Mouse (Mus musculus) common myeloid progenitor, adult 5-6 weeks (primary cell): Measurements from ENCODE around the gene Prkcsh. TPM values are rescaled to one million over a fixed set of nuclear protein-coding genes. Genes with fewer than 3 reads are reported as not detected.
A peak's percentile ranks its signal among the peaks of the same experiment; 100 is the strongest.

Source experiments
- ATAC-seq: replicated peaks from 2 replicates; pipeline ENCODE4 v1.8.0; 2016; ENCODE audit warnings: low read depth, mild to moderate bottlenecking, moderate TSS enrichment, inconsistent platforms; ENCODE audit not compliant: poor library complexity, severe bottlenecking
- total RNA-seq: library from RNA; stranded (forward); fragments of 200-1000, 187-1606 nt; gene quantifications from 2 replicates; pipeline ENCODE4 v1.2.3, GENCODE M21; 2017

Prkcsh gene
- total RNA-seq, 1 experiment from 2014 or later, result 117 TPM

DNA sequence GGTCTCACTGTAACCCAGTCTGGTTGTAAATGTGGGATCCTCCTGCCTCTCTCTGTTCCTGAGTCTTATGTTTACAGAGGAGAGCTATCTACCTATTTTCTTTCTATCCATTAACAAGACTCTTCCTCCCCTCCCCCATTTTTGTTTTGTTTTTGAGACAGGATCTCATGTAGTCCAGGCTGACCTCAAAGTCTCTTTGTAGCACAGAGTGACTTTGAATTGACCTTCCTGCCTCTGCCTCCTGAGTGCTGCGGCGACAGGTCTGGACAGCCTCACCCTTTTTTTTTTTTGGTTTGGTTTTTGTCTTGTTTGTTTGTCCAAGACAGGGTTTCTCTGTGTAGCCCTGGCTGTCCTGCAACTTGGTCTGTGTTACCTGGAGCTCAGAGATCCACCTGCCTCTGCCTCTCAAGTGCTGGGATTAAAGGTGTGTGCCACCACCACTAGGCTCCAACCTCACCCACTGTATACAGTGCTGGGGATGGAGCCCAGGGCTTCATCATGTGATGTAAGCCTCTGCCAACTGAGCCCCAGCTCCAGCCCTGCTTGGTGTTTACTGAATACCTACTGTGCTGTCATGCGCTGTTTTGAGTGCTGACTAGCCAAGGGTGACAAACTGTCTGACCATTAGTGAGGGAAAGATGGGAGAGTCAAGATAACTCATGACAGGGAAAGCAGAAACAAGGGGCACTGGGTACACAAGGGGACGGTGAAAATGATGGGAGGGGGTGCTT is 24.0 kb upstream of the Prkcsh start:
- ATAC-seq, result no peak; the same call in 1 of the 2 replicates

DNA sequence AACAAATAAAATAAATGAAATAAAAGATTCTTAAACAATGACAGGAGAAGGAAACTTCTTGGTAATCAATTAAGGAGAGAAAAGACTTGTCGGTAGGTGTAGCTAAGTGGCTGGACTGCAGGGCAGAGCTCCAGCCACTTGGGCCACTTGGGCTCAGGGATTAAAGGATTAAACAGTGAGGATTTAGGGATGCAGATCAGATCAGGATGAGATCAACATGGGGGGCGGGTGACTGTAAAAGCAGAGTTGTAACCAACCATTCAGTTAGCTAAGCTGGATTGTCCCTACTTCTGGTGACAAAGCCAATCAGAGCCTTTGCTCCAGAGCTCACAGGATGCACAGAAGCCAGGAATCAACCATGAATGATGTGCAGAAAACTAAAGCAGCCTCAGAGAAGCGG is 18.7 kb upstream of the Prkcsh start:
- ATAC-seq, result no peak

DNA sequence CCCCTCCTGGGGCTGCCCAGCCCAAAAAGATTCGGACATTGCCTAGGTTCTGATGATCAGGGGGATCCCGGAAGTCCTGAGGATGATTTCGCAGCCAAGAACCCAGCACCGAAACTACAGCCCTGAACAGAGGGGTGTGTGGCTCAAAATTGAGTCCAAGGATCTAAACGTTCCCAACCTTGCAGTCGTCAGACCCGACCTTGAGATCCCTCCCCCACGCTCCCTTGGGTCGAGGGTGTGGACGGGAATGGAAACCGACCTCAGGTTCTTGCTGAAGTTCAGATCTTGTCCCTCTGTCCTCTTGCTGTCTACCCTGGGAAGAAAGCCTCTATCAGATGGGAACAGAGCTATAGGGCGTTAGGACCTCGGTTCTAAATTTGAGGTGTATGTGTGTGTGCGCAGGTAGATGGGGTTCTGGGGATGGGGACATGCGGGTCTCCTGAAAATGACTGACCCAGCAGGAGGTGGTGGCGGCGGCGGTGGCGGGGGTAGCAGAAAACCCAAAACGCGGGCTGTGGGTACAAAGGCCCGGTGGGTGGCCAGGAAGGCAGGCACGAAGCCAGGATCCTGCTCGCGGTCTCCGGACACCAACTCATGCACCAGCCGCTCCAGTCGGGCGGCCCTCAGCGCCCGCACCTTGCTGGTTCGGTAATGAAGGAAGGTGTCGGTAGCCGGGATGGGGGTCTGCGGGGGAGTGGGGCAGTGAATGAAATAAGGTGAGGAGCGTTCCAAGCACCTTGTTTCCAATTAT is 14.8 kb upstream of the Prkcsh start:
- ATAC-seq, result no peak

DNA sequence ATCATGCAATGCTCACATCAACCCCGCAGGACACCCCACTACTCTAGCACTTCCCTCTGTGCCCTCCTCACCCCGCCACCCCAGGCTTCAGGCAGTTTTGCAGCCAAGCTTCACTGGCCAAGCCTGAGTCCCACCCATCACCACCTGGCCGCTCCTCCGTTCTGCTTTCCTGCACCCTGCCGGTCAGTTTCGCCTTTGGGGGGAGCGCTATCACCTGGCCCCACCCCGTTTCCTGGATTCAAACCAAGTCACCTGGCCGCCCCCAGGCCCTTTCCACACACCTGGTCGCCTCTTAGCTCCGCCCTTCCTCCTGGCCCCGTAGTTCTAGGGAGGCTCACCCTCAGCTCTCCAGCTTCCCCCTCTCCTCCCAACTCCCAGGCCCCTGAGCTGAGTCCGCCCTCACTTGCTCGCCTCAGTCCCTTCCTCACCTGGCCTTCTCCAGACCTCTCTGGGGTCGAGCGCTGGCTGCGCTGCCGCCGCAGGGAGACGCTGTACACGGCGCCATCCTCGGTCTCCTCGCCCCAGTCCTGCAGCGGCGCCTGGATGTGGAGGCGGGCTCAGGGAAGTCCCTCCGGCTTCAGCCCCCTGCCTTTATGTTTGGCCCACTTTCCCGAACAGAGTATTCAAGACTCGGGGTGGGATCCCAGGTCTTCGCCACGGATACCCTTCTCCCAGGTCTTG is 14.0 kb upstream of the Prkcsh start:
- ATAC-seq, result 0 out of 2 replicates have a peak, but pooled peaks have one; percentile 37

DNA sequence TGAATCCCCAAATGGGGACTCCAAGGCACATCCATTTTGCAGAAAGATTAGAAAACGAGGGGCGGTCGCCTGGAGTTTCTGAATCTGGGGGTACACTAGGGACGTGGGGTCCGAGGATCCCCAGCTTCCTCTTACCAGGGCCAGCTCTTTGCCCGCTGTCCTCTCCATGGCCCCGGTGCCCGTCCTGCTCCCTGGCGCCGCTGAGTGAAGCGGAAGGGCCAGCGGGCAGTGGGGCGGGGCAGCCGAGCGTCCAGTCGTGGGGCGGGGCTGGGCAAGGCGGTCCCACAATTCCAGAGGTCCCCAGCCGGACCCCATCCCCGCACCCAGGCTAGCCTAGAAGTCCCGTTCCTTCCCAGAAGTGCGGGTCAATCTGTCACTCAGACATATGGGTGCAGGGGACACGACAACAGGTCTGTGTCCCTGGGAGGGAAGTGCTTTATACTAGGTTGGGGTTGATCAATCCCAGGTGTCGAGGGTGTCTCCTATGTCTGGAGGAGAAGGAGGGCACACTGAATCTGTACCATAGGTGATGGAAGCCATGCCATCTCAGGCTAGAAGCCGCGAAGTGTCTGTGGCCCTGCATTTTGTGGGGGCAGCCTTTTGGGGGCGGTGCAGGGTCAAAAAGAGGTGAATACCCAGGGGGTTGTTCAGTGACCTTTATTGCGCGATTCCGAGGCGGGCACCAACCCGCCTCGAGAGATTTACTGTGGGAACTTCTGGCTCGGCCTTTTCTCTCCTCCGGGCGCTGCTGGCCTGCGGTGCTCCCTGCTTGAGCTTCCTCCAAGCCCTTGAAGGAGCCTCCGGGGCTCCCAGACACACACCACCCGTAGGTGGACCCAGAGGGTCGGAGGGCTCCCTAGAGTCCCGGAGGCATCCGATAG is 13.1 kb upstream of the Prkcsh start, which contains the start of gene Rgl3:
Rgl3 (minus strand) TSS at position 217 of the 881 bp plus-strand sequence.
- ATAC-seq, result no peak

DNA sequence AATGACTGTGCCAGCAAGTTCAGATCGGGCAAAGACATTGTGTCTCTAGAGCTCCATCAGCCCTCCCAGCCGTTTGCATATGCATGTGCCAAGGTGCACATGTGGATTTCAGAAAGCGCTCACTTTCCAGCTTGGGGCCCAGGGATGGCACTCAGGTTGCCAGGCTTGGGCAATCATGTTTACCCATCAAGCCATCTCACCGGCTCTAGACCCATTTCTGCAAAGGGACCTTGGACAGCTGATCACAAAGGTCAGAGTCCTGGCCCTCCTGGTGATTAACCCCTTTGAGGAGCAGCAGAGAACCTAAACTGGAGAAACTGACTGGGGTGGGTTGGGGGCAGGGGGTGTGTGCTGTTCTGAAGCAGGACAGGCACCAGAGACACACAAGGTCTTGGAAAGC is 10.4 kb upstream of the Prkcsh start:
- ATAC-seq, result no peak

DNA sequence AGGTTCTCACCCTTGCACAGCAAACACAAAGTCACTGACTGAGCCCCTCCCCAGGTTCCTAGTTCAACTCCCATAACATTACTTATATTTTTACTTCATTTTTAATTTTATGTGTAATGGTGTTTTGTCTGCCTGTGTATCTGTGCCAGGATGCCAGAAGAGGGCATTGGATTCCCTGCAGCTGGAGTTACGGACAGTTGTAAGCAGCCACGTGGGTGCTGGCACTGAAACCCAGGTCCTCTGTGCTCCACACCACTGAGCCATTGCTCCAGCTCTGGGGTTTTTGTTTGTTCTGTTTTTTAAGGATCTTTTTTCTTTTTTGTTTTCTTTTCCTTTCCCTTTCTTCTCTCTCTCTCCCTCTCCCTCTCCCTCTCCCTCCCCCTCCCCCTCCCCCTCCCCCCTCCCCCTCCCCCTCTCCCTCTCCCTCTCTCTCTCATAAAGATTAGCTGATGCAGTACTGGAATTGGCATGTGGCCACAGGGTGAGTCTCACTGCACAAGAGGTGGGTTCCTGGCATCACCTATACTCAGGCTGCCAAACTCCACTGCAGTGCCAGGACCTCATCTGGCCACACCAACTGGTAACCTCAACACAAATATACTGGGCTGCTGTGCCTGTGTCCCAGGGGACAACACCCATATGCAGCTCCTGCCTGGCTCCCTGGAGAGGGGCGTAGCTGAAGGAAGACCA is 6.3 kb upstream of the Prkcsh start:
- ATAC-seq, result no peak

DNA sequence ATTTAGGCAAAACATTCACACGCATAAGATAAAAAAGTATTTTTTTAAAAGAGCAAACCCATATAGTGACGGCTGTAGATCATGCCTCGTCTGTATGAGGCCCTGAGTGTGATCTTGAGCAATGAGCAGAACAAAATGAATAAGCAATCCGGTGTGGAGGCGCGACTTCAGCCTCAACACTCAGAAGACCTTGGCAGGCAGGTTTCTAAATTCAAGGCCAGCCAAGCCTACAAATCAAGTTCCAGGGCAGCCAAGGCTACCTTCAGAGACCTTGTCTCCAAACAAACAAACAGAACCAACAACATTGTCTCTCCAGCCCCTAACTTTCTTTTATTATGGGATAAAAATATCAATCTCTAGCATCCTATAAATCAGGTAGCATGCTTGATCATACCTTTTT is 2.3 kb upstream of the Prkcsh start:
- no peak for ATAC-seq

DNA sequence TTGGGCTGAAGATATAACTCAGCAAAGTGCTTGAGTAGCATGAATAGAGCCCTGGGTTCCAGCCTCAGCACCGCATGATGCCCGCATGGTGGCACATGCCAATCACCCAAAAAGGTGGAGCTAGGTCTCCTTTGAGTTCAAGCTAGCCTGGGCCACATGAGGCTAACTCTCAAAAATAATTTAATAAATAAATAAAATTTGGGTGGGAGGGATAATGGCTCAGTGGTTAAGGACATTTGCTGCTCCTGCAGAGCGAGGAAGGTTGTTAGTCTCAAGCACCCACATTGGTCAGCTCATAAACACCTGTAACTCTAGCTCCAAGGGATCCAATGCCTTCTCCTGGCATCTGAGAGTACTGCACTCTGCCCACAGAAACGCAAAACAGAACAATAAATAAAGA is 973 bp upstream of the Prkcsh start:
- no peak for ATAC-seq

DNA sequence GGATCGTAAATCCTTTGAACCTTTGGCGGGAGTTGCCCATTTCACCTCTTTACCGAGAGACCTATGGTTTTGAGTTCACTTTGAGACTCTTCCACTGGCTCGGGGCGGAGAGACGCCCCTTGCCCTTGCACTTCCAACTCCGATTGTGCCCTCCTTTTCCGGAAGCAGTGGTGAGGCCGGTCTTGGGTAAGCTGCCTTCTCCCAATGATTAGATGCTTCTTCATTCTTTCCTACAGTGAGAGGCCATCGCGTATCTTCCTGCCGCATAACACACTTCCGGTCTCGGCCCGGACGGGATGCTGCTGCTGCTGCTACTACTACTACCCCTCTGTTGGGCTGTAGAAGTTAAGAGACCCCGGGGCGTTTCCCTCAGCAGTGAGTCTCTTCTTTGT is 553 bp downstream of the Prkcsh start:
- peak; percentile 46 for ATAC-seq

DNA sequence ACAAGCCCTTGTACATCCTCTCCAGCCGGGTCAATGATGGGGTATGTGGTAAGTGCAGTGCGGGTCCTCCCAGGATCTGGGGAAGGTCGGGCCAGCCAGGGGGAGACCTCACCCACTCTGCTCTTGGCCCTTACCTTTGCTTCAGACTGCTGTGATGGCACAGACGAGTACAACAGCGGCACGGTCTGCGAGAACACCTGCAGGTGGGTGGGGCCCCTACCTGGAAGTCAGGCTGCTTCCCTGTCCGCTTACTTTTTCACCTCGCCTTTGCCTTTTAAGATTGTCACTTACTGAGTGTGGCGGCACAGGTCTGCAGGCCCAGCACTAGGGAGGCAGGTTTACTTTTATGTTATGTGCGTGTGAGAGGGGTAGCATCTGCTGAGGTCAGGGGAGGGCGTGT is 1.9 kb downstream of the Prkcsh start:
- no peak for ATAC-seq

DNA sequence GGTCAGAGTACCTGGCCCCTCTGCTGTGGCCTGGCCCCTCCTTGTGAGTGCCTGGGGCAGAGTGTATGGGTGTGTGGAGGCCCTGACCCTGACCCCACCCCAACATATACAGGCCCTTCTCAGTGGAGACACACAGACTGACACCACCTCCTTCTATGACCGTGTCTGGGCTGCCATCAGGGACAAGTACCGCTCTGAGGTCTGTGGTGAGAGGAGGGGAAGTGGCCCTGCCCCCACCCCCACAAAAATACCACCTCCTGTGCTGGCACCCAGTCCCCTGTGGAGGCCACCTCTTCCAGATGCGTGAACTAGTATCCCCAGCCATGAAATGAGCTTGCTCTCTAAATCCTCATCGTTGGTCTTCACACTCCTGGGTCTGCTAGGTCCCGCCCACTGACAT is 8.4 kb downstream of the Prkcsh start:
- no peak for ATAC-seq

DNA sequence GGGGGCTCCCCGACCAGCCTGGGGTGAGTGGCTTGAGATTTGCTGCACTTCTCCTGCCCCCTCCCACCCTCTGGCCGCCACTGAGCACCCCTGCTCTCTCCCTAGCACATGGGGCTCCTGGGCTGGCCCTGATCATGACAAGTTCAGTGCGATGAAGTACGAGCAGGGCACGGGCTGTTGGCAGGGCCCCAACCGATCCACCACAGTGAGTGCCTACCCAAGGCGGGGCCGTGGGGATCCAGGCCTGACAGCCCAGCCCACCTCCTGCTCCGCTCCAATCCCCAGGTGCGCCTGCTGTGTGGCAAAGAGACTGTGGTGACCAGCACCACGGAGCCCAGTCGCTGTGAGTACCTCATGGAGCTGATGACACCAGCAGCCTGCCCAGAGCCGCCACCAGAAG is 10.1 kb downstream of the Prkcsh start:
- ATAC-seq, result no peak

DNA sequence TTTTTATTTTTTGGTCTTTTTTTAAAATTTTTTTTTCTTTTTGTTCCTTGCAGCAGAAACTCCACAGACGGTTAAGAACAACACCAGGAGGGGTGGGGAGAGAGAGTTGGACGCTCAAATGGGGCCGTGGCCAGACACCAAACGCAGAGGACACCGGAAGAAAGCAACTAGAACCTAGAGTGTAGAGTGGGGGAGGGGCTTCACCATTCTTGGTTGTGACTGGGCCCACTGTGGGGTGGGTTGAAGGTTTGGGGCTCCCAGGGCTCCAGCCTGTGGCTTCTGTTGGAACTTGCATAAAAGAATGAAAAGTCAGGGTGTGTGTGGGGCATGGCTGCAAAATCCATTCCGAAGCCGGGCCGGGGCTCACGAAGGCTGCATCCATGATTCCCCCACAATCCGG is 13.6 kb downstream of the Prkcsh start:
- no peak for ATAC-seq

DNA sequence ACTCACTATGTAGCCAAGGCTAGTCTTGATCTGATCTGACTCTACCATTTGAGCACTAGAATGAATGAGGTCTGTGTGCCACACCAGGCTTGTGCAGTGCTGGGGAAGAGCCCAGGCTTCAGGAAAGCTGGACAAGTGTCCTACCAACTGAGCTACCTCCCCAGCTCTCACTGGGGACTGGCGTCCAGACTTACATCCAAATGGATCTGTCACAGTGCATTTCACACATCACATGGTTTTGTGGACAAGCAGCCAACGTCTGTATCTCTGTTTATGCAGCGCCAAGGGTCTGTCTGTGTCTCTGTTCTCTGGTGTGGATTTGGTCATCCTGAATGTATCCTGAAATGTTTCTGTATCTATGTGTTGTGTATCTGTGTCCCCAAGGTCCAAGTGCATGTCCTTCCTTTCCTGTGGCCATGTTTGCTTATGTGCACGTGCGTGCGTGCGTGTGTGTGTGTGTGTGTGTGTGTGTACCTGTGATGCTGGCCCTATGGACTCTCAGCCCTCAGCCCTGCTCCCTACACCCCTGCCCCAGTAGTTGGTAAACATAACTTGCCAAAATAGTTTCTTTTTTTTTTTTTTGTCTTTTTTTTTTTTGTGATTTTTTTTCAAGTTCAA is 14.7 kb downstream of the Prkcsh start:
- ATAC-seq, result no peak

DNA sequence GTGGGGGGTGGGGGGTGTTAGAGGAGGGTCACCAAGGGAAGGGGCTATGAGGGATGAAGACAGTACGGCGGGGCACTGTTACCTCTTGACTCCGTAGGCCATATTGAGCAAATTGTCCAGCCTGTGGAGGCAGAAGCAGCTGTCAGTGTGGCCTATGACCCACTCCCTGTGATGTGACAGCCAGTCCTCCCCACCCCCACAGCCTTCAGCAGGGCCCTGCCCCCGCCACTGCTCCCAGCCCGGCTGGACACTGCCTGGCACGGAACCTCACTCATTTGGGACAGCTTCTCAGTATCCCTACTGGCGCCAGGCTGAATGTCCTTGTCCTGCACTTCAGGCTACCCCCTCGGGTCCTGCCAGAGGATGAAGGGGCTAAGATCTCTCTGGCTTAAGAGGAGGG is 22.0 kb downstream of the Prkcsh start:
- ATAC-seq, result no peak

DNA sequence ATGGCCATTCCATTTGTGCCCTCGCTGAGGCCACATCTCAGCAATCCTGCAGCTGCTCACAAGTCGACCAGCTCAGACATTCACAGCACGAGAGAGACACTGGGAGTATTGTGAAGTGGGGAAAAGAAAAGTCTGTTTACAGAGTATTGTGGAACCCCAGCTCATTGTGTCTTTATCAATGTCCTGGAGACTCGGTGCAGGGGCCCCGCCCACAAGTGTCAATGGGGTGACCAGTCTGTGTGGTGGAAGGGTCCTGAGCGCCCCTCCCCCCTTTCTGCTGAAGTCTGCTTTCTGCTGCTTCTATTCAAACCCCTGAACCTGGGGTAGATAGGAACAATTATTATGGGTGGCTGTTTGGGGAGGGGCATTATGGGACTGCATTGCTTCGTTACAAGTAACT is 25.9 kb downstream of the Prkcsh start:
- no peak for ATAC-seq

DNA sequence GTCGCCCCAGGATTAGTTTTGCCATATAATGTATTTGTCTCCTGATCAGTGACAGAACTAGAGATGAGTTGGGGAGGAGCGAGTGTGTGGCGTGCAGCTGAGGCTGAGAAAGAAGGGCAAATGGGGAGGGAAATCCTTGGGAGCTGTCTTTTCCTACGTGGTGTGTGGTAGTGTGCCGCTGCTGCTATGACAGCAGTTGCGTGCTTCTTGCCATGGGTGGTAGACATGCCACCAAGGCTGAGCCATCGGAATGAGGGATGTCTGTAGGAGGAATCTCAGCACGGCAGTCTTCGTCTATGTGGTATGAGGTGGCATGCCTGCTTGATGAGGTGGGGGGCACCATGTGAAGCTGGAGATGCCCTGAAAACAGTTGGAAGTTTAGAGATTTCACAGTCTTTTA is 27.8 kb downstream of the Prkcsh start:
- no peak for ATAC-seq
